Mouse (Mus musculus): ENCODE measurements around the gene Plxnd1. TPM values are rescaled to one million over a fixed set of nuclear protein-coding genes. Genes with fewer than 3 reads are reported as not detected.
A peak's percentile ranks its signal among the peaks of the same experiment; 100 is the strongest.

The Plxnd1 gene
- polyA plus RNA-seq, 1 experiment from 2014 or later = 243 TPM

DNA sequence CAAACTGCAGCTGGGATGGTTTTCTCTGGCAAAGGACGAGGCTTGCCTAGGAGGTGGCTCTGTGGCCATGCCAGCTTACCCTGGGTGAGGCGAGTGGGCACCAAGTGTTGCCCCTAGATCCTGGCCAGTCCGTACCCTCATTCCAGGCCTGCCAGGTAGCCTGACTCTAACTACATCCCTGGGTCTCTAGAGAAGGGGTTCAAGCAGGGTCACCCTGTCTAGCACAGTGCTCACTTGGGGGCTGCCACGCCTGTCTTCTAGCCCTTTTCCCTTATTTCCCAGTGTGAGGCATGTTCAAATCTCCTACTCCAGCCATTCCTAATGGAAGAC, 11.1 kb upstream of the Plxnd1 start:
- H3K79me2 ChIP-seq (ENCODE audit: inconsistent target) = no peaks in the 10 kb centered on the region
- no peaks in the 10 kb centered on the region for H3K36me3 ChIP-seq (ENCODE audit: inconsistent target)
- H3K4me3 ChIP-seq (ENCODE audit: inconsistent target) = no peak overlapping the region
- peak overlapping the region; percentile 54 for H3K27ac ChIP-seq
- 94% methylated on average over 4 of the region's 4 CpGs for WGBS (ENCODE audit: missing documents)

DNA sequence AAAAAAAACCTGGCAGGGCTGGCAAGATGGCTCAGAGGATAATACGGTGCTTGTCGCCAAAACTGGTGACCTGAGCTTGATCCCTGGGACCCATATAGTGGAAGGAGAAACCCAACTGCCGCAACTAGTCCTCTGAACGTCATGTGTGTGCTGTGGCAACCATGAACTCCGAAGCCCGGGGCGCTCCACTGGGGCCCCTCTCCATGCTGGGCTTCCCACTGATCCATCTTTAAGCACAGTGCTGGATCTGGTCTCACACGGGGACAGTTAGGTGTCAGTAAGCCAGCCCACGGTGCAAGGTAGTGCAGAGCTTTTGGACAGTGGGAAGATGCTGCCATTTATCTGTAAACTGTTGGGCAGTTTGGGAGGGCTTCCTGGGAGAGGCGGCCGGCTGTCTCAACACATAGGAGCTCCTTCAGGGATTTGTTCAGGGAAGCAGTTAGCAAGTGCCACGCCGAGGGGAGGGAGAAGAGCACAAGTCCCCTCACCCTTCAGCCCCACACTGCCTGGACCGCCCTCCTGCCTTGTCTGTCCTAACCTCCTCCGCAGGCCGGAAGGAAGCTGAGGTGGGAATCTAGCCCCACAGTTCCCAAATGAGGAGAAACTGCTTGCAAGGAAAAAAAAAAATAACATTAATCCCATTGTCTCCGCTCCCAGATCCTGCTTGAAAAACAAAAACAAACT, 10.6 kb upstream of the Plxnd1 start:
- peak overlapping the region; percentile 92 for H3K27ac ChIP-seq
- WGBS (ENCODE audit: missing documents) = 91% methylated on average over 17 of the region's 17 CpGs
- no peaks in the 10 kb centered on the region for H3K36me3 ChIP-seq (ENCODE audit: inconsistent target)
- H3K79me2 ChIP-seq (ENCODE audit: inconsistent target) = no peaks in the 10 kb centered on the region
- no peak overlapping the region for H3K4me3 ChIP-seq (ENCODE audit: inconsistent target)

DNA sequence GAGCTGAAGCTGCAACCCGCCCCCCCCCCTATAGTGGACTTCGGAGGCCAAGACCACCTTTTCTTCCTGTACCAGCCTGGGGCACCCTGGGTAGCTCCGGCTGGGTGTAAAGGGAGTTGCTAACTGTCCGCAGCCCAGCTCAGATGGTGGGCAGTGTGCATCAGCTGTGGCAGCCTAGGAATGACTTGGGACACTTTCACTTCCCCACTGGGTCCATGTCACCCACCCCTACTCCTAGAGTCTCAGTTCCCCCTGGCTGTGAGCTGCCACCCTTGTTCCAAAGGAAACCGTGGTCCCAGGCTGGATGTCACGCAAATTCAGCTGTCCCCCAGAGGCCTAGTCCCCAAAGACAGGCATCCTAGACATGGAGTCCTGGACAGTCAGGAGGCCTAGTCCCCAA, 9.9 kb upstream of the Plxnd1 start:
- Histone ChIP-seq H3K79me2 (ENCODE audit: inconsistent target) (no peaks in the 10 kb centered on the region), H3K27ac (peak overlapping the region; percentile 92), H3K4me3 (ENCODE audit: inconsistent target) (no peak overlapping the region), H3K36me3 (ENCODE audit: inconsistent target) (no peaks in the 10 kb centered on the region)
- WGBS (ENCODE audit: missing documents) = 12% methylated on average over 6 of the region's 6 CpGs

DNA sequence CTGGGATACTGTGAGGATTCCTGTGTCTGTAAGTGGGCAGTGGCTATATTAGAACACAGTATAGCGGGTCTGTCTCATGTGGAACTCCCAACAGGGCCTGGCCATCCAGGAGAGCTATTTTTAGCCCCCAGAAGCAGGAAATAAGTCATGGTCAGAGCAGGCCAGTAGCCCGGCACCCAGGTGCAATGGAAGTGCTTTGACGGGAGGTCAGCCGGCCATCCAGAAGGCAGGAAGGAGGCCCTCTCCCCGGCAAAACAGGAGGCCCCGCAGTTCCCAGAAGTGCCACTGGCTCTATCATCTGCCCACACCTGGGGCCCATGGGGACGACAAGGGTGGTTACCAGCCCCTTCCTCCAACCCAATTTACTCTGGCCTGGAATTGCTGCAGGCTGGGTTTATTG, 9.3 kb upstream of the Plxnd1 start:
- peak overlapping the region; percentile 7; the same call in 1 of the 2 replicates for H3K4me3 ChIP-seq (ENCODE audit: inconsistent target)
- no peaks in the 10 kb centered on the region for H3K79me2 ChIP-seq (ENCODE audit: inconsistent target)
- 31% methylated on average over 7 of the region's 7 CpGs for WGBS (ENCODE audit: missing documents)
- H3K36me3 ChIP-seq (ENCODE audit: inconsistent target) = no peaks in the 10 kb centered on the region
- peak overlapping the region; percentile 92 for H3K27ac ChIP-seq

DNA sequence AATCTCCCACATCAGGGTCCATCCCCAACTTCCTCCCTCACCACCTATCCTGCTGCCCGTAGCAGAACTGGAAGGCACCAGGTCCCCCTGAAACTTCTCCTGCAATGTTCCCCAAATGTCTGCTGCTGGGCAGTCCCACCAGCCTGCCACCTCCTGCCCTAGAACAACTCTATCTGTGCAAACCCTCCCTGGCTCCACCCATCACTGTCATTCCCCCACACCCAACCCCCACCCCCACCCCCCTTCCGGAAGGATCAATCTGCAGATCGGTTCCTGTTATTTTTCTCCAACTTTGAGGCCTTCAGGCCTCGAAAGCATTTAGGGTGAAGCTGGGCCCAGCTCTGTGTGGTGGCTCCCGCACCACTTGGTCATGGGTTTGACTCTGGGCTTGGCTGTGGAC, 8.7 kb upstream of the Plxnd1 start:
- Histone ChIP-seq H3K79me2 (ENCODE audit: inconsistent target) (no peaks in the 10 kb centered on the region), H3K27ac (peak overlapping the region; percentile 92), H3K4me3 (ENCODE audit: inconsistent target) (peak overlapping the region; percentile 7; the same call in 1 of the 2 replicates), H3K36me3 (ENCODE audit: inconsistent target) (no peaks in the 10 kb centered on the region)
- 5% methylated on average over 4 of the region's 5 CpGs for WGBS (ENCODE audit: missing documents)

DNA sequence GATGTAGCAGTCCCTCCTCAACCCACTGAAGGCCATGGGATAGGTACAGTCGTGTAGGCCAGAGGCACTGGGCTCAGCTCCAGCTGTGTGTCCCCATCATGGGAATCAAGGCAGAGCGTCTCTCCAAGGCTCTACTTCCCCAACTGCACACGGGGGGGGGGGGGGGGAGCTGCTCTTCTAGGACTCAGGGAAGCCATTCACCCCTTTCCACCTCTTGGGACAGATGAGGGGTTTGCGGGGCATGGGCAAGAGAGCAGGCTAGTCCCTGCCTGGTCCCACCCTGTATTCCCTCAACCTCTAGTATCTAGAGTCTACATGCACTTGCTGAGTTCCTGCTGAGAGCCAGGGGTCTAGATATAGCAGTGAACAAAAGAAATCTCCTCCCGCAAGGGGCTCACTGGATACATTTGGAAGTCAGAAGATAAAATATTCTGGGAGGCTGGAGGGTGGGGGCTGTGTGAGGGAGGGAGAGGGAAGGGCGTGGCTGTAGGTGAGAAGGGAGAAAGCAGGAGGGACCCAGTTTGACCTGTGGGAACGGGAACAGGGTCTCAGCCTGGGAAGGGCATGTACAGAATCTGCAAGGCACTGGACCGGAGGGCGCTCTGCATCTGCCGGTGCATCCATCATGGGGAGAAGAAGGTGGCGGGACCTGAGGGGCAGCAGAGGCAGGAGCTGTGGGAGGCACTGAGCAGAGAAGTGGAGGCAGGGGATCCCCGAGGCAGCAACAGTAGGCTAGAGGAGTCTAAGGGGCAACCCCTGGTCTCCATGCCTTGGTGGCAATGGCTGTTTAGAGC, 7.7 kb upstream of the Plxnd1 start:
- 86% methylated on average over 12 of the region's 12 CpGs for WGBS (ENCODE audit: missing documents)
- Histone ChIP-seq H3K79me2 (ENCODE audit: inconsistent target) (no peaks in the 10 kb centered on the region), H3K36me3 (ENCODE audit: inconsistent target) (no peaks in the 10 kb centered on the region), H3K27ac (0 out of 2 replicates have a peak overlapping the region, but pooled peaks have one; percentile 27), H3K4me3 (ENCODE audit: inconsistent target) (no peak overlapping the region)

DNA sequence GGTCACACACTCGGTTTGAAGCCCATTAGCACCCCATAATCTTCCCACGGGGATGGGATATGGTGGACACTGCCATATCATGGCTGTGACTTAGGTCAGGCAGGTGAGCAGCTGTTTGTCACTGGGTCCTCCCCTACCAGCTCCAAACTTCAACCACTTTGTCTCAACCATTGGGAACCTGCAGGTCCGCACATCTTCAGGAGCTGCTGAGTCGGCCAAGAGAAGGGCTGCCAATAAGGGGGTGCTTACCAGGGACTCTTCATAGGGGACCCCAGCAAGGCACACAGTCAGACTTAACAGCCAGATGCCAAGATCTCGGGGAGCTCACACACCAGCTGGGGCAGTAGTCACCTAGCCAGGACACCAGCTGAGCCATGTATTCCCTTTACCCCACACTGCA, 6.0 kb upstream of the Plxnd1 start:
- Histone ChIP-seq H3K4me3 (ENCODE audit: inconsistent target) (no peak overlapping the region), H3K36me3 (ENCODE audit: inconsistent target) (no peaks in the 10 kb centered on the region), H3K79me2 (ENCODE audit: inconsistent target) (no peaks in the 10 kb centered on the region), H3K27ac (no peak overlapping the region)
- 93% methylated on average over 5 of the region's 5 CpGs for WGBS (ENCODE audit: missing documents)

DNA sequence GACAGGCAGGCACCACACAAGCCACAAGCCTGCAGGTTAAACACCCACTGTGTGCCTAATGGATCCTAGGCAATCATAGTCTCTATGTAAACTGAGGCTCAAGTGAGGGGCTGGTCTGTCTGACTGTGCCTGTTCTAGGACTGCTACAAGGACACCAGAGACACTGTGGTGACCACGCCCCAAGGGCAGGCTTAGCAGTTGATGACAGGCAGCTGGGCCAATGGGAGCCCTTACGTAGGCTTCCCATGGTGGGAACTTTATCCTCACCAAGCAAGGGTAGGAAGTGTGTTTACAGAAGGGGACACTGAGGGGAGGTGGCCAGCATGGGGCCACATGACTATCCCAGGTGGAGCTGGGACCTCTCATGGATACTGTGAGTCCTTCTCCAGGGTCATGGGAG, 4.4 kb upstream of the Plxnd1 start:
- WGBS (ENCODE audit: missing documents) = 100% methylated on average over 2 of the region's 2 CpGs
- H3K4me3 ChIP-seq (ENCODE audit: inconsistent target) = no peak overlapping the region
- no peak overlapping the region for H3K27ac ChIP-seq
- H3K79me2 ChIP-seq (ENCODE audit: inconsistent target) = no peaks in the 10 kb centered on the region; the same call in 1 of the 2 replicates
- H3K36me3 ChIP-seq (ENCODE audit: inconsistent target) = no peaks in the 10 kb centered on the region

DNA sequence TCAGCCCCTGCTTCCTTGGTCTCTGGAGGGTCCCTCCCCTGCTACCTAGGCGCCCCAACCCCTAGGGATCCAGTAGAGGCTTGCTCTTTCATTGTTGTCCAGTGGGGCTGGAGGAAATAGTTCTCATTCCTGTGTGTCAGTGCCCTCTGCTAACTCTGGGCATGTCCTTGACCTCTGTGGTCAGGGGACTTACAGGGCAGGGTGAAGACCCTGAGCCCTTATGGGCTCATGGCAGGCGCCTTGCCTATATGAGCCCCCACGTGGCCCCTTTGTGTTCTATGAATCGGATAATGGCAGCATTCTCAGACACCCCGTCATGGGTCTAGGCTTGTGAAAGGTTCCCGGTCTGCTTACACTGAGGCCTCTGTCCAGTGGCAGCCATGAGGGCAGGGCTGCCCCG, 4.0 kb upstream of the Plxnd1 start:
- no peak overlapping the region for H3K4me3 ChIP-seq (ENCODE audit: inconsistent target)
- H3K36me3 ChIP-seq (ENCODE audit: inconsistent target) = no peaks in the 10 kb centered on the region
- peaks cover 4% of the 10 kb centered on the region; the same call in 1 of the 2 replicates for H3K79me2 ChIP-seq (ENCODE audit: inconsistent target)
- H3K27ac ChIP-seq = no peak overlapping the region
- 87% methylated on average over 7 of the region's 7 CpGs for WGBS (ENCODE audit: missing documents)

DNA sequence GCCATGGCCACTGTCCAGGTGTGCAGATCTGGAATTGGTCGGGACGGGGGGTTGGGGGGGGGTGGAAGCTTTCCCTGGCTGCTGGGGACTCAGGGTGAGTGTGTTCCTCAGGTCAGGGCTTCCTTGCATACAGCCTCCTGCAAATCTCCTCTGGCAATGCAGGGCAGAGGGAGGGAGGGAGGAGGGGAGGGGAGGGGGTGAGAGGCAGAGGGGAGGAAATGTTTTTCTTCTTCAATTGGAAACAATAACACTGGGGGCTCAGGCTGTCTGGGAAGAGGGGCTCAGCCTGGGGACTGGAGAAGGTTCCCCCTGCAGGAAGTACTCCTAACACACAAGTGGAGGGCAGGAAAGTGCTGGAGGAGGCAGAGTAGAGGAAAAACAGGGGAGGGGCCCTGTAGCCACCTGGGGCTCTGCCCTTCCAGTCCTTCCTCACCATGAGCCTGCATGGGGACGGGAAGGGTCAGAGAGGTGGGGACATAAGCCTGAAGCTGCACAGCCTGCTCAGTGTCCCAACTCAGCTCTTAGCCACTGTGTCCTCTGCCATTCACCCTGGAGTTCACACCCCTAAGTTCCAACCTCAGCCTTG, 3.0 kb upstream of the Plxnd1 start:
- H3K36me3 ChIP-seq (ENCODE audit: inconsistent target) = no peaks in the 10 kb centered on the region
- H3K4me3 ChIP-seq (ENCODE audit: inconsistent target) = no peak overlapping the region
- 87% methylated on average over 3 of the region's 3 CpGs for WGBS (ENCODE audit: missing documents)
- no peak overlapping the region for H3K27ac ChIP-seq
- H3K79me2 ChIP-seq (ENCODE audit: inconsistent target) = peaks cover 11% of the 10 kb centered on the region

DNA sequence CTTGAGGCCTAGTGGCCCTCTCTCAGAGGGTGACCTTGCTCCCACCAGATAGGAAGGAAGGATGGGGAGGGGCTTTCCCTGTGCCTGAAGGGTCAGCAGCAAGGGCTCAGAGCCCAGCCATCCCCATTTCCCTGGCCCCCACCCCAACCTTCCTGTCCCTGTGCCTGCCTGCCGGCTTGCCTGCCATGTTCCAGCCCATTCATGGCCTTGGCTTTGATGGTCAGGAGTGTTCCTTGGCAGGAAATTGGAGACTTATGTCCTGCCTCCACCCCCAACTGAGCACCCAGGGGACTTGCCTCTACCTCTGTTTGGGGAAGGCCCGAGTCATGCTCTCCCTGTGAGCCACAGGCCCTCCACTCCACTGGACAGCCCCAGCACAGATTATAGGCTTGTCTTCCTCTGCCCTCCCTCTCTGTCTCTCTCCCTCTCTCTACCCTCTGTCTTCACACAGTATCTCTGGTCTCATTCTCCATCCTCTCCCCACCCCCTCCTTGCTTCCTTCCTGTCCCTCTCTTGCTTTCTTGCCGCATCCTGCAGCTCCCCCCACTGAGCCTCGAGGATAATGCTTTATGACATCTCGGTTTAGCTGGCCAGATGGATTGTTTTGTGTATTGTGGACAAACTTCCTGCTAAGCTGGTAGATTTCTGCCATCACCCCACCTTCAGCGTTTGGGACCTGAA, 1.5 kb upstream of the Plxnd1 start:
- Histone ChIP-seq H3K27ac (peak overlapping the region; percentile 92), H3K79me2 (ENCODE audit: inconsistent target) (peaks cover 26% of the 10 kb centered on the region), H3K4me3 (ENCODE audit: inconsistent target) (no peak overlapping the region), H3K36me3 (ENCODE audit: inconsistent target) (no peaks in the 10 kb centered on the region)
- WGBS (ENCODE audit: missing documents) = 14% methylated on average over 6 of the region's 6 CpGs

DNA sequence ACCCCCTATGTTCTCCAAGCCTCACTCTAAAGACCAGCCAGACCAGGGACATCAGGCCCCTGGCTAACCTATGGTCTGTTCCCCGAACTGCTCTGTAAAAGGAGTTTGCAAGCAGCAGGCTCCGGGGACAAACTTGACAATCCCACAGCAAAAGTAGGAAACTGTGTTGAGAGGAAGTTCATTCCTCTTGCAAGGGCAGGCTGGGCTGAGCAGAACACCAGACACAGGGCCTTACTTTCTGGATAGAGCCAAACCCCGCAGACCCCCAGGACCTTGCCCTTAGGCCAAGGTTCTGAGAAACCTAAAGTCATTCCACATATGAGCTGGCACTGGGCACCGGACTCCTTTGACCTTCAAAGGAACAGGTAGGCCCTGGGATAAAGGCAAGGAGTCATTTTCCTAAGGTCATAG, 731 bp upstream of the Plxnd1 start:
- 45% methylated on average over 4 of the region's 4 CpGs for WGBS (ENCODE audit: missing documents)
- Histone ChIP-seq H3K79me2 (ENCODE audit: inconsistent target) (peaks cover 34% of the 10 kb centered on the region), H3K4me3 (ENCODE audit: inconsistent target) (no peak overlapping the region; the same call in 1 of the 2 replicates), H3K36me3 (ENCODE audit: inconsistent target) (no peaks in the 10 kb centered on the region), H3K27ac (peak overlapping the region; percentile 92)

DNA sequence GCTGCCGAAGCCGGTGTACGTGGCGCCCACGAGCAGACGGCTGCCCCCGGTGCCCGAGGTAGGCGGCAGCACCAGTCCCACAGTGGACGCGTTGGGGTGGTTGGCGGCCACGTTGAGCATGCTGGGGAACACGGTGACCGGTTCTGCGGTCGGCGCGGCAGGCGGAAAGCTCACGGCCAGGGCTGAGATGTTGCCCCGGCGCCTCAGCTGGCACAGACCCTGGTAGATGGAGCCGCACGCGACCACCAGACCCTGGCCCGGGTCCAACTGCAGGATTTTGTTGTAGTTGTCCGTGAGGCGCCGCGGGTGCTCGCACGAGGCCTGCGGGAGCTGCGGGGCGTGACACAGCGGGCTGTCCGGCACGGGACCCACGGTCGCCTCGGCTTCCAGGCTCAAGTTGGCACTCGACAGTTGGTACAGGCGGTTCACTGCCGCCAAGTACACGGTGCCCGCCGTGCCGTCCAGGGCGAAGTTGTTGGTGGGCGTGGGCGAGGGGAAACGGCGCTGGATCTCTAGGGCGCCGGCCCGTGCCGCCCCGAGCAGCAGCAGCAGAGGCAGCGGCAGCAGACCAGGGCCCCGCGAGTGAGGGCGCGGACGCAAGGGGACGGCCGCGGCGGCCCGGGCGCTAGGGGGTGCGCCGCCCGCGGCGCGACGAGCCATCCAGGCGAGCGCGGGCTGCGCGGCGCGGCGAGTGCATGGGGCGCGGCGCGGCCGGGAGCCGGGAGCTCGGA, 494 bp downstream of the Plxnd1 start:
- Histone ChIP-seq H3K79me2 (ENCODE audit: inconsistent target) (peaks cover 46% of the 10 kb centered on the region), H3K27ac (no peak overlapping the region), H3K4me3 (ENCODE audit: inconsistent target) (peak overlapping the region; percentile 34), H3K36me3 (ENCODE audit: inconsistent target) (no peaks in the 10 kb centered on the region)
- under 1% methylated on average over 89 of the region's 93 CpGs for WGBS (ENCODE audit: missing documents)

DNA sequence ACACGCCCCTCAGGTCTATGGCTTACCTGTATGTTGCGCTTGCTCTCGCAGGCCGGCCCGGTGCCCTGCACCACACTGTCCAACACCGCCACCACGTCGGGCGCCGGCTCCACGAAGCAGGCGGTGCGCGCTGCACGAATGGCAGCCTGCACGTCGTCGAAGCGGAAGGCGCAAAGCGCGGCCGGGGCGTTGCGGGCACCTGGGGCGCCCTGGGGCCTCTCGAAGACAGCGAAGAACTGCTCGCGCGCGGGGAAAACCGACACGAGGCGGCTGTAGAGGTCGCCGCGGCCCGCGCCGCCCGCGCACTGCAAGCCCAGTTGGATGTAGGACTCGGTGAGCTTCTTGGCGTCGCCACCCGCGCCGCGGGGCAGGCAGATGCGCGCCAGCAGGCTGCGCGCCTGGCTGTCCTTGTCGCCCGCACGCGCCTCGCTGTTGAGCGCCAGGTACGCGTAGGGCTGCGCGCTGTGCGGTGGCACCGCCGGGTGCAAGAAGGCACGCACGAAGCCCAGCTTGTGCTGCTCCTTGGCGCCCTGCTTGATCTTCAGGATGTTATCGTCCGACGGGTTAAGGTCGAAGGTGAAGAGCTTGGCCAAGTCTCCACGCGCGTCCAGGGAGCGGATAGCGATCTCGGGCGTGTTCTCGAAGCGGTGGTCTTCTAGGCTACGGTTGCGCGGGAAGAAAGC, 1.2 kb downstream of the Plxnd1 start:
- WGBS (ENCODE audit: missing documents) = 3% methylated on average over 80 of the region's 86 CpGs
- no peak overlapping the region for H3K27ac ChIP-seq
- peak overlapping the region; percentile 62 for H3K4me3 ChIP-seq (ENCODE audit: inconsistent target)
- no peaks in the 10 kb centered on the region for H3K36me3 ChIP-seq (ENCODE audit: inconsistent target)
- H3K79me2 ChIP-seq (ENCODE audit: inconsistent target) = peaks cover 53% of the 10 kb centered on the region
